Mouse (Mus musculus): ENCODE data around the gene Npr2. TPM values are rescaled to one million over a fixed set of nuclear protein-coding genes. Genes with fewer than 3 reads are reported as not detected.
A peak's percentile ranks its signal among the peaks of the same experiment; 100 is the strongest.

Gene Npr2
- polyA plus RNA-seq, 1 experiment from 2014 or later: 6.7 TPM

DNA sequence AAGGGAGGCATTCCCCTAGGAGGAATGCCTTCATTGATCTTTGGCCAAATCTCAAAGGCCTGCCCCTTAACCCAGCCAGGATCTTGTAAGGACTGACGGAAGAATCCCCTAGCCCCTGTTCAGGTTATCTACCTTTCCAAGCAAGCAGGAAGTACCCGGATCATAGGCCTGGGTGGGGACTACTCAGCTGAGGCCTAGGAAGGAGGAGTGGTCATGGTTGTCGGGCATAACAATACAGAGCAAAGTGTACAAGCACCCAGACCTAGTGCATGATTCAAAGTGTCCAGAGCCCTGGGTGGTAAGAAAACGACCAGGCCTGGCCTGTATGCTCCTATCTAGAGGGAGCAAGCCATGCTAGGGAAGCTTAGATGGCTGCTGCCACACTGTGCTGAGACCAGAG lies 43.9 kb downstream of the Npr2 start:
- WGBS: 74% methylated on average over 4 of the region's 4 CpGs
- Histone ChIP-seq H3K27me3 (no peaks in the 10 kb centered on the region), H3K9me3 (replicated peaks) (no peaks in the 10 kb centered on the region), H3K9ac (no peak overlapping the region), H3K4me1 (replicated peaks) (peaks cover 8% of the 10 kb centered on the region), H3K27ac (no peak overlapping the region), H3K36me3 (peaks cover 6% of the 10 kb centered on the region; the same call in 1 of the 2 replicates), H3K4me2 (no peak overlapping the region), H3K4me3 (no peak overlapping the region)
- no peak for ATAC-seq (replicated peaks; ENCODE audit: insufficient number of reproducible peaks, insufficient read depth, low FRiP score, low read depth)

DNA sequence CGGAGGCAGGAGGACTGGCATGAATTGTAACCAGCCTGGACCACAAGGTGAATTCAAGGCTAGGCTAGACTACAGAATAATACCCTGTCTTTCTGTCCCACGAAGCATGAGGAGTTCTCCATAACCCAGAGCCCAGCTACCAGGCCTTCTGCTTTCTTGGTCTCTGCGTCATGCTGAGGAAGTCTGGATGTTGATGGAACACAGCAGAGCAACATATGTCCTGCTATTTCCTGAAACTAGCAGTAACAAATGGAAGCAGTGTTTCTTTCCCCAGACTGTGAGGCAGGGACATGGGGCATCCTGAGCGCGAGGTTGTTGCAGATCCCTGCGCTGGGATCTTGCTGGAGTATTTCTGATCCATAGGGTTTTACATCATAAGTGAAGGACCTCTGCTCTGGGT lies 46.8 kb downstream of the Npr2 start:
- H3K4me2 ChIP-seq: no peak overlapping the region
- H3K27ac ChIP-seq: no peak overlapping the region
- peaks cover 6% of the 10 kb centered on the region; the same call in 1 of the 2 replicates for H3K36me3 ChIP-seq
- WGBS: 85% methylated on average over 6 of the region's 6 CpGs
- no peaks in the 10 kb centered on the region for H3K27me3 ChIP-seq
- H3K4me3 ChIP-seq: no peak overlapping the region
- no peaks in the 10 kb centered on the region for H3K9me3 ChIP-seq (replicated peaks)
- H3K9ac ChIP-seq: no peak overlapping the region
- no peak for ATAC-seq (replicated peaks; ENCODE audit: insufficient number of reproducible peaks, insufficient read depth, low FRiP score, low read depth)
- no peaks in the 10 kb centered on the region for H3K4me1 ChIP-seq (replicated peaks)

DNA sequence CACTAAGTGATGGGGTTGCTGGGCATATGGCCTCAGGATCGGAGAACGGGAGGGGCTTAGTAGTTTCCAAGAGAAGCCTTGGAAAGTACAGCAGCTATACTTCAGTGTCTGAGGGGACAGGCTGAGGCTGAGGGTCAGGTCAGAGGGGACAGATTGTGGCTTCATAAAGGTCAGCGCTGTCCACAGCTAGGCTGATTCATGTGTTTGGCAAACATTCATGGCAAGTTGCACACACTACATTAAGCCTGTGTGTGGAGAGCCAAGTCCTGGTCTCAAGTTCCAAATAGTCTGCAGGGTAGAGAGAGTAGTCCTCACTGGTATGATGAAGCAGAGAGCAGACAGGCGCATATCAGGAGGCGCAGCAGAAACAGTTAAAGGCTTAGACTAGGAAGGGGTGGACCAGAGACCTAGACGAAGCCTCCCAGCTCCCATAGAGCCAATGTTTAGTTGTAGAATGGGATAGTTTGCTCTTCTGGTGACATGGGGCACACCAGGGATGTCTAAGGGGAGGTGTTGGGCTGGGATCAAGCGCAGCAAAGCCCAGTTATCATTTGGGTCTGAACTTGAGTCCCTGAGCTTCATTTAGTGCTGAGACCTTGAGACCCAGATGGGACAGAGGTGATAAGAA lies 47.8 kb downstream of the Npr2 start:
- Histone ChIP-seq H3K9ac (no peak overlapping the region), H3K9me3 (replicated peaks) (no peaks in the 10 kb centered on the region), H3K4me3 (no peak overlapping the region), H3K27ac (no peak overlapping the region), H3K4me2 (no peak overlapping the region), H3K4me1 (replicated peaks) (no peaks in the 10 kb centered on the region), H3K27me3 (no peaks in the 10 kb centered on the region), H3K36me3 (peaks cover 3% of the 10 kb centered on the region; the same call in 1 of the 2 replicates)
- ATAC-seq (replicated peaks; ENCODE audit: insufficient number of reproducible peaks, insufficient read depth, low FRiP score, low read depth): no peak
- WGBS: 86% methylated on average over 7 of the region's 7 CpGs

DNA sequence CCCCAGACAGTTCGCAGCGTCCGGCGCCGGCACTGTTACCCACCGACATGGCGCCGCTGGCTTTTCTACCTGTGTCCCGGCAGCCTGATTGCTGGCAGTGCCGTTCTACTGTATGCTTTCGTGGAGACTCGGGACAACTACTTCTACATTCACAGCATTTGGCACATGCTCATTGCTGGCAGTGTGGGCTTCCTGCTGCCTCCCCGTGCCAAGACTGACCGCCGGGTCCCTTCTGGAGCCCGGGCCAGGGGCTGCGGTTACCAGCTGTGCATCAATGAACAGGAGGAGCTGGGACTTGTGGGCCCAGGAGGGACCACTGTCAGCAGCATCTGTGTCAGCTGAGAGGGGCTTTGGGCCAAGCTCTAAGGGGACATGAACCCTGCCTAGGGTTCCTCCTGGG lies 58.3 kb downstream of the Npr2 start:
- 95% methylated on average over 17 of the region's 17 CpGs for WGBS
- H3K36me3 ChIP-seq: no peaks in the 10 kb centered on the region
- no peaks in the 10 kb centered on the region for H3K27me3 ChIP-seq
- ATAC-seq (replicated peaks; ENCODE audit: insufficient number of reproducible peaks, insufficient read depth, low FRiP score, low read depth): no peak
- H3K4me3 ChIP-seq: no peak overlapping the region
- H3K4me2 ChIP-seq: no peak overlapping the region
- H3K9me3 ChIP-seq (replicated peaks): no peaks in the 10 kb centered on the region
- H3K4me1 ChIP-seq (replicated peaks): peaks cover 15% of the 10 kb centered on the region
- no peak overlapping the region for H3K9ac ChIP-seq
- H3K27ac ChIP-seq: no peak overlapping the region

DNA sequence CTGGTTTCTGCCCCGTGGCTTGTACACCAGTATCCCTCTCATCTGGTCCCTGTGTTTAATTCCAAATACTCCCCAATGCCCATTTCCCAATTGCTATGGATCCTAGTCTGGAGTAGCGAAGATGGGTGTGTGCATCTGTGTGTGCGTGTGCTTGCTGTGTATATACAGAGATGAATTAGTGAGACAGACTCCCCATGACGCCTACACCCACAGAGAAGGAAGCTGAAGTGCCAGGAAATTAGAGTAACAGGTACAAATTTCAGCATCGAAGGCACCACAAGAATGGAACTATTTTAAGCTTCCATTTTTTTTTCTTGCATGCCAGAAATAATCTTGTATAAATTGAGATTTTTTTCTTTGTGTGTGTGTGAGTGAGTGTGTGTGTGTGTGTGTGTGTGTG lies 59.3 kb downstream of the Npr2 start:
- 61% methylated on average over 5 of the region's 5 CpGs for WGBS
- Histone ChIP-seq H3K9ac (no peak overlapping the region), H3K9me3 (replicated peaks) (no peaks in the 10 kb centered on the region), H3K27ac (no peak overlapping the region), H3K36me3 (no peaks in the 10 kb centered on the region), H3K4me3 (no peak overlapping the region), H3K4me2 (no peak overlapping the region), H3K4me1 (replicated peaks) (peaks cover 25% of the 10 kb centered on the region), H3K27me3 (no peaks in the 10 kb centered on the region)
- ATAC-seq (replicated peaks; ENCODE audit: insufficient number of reproducible peaks, insufficient read depth, low FRiP score, low read depth): no peak

DNA sequence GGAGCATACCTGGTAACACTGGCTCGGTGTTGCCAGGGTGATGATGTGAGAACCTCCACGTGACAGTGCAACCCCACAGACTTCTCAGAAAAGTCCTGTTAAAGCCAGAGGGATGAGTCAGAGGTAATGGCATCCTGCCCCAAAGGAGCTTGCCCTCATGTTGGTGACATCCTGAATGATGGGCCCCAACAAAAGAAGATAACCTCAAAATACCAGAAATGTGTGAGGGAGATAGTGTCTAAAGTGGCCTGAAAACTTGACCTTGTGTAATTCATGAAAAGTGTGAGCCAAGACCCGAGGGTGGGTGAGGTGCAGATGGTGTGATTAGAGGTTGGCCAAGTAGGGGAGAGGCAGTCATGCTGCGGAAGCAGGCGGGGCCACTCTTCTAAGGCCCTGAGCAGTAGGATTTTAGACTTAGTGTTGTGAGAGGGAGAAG lies 62.1 kb downstream of the Npr2 start:
- no peak overlapping the region for H3K4me2 ChIP-seq
- H3K36me3 ChIP-seq: no peaks in the 10 kb centered on the region
- ATAC-seq (replicated peaks; ENCODE audit: insufficient number of reproducible peaks, insufficient read depth, low FRiP score, low read depth): no peak; the same call in 1 of the 2 replicates
- H3K4me1 ChIP-seq (replicated peaks): peaks cover 27% of the 10 kb centered on the region
- no peak overlapping the region for H3K4me3 ChIP-seq
- H3K9me3 ChIP-seq (replicated peaks): no peaks in the 10 kb centered on the region
- no peak overlapping the region for H3K9ac ChIP-seq
- no peak overlapping the region for H3K27ac ChIP-seq
- WGBS: 42% methylated on average over 5 of the region's 5 CpGs
- no peaks in the 10 kb centered on the region for H3K27me3 ChIP-seq

DNA sequence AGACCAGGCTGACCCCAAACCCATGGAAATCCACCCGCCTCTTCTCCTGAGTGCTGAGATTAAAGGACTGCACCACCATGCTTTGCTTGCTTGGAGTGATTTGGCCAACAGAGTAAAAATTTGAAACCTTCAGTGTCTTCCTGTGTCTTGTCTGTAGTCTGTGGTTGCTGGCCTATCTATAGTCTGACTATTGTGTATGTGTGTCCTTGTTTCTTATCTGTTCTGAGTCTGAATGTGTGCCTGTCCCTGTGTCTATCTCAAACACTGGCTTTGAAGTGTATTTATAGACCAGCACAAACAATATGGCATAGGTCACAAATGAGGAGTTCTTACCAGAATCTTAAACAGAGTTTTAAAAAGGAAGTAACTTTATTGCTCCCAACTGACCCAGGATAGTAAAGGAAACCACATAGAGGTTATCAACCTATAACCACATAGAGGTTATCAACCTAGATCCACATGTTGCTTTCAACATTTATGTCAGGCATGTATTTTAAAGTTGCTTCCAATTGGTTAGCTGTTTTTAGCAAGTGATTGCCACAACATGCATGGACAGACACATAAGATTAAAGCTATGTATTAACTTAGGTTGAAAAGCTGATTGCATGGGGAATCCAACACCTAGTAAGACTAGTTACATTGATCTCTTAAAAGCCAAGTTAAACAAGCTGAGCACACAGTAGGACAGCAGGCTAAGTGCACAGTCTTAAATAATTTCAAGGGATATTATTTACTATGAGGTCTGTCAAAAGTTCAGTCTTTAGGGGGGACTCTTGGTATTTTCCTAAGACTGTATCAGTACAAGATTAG lies 62.9 kb downstream of the Npr2 start:
- Histone ChIP-seq H3K27ac (peak overlapping the region; percentile 49; the same call in 1 of the 2 replicates), H3K36me3 (no peaks in the 10 kb centered on the region), H3K4me3 (no peak overlapping the region), H3K4me1 (replicated peaks) (peaks cover 27% of the 10 kb centered on the region), H3K27me3 (no peaks in the 10 kb centered on the region), H3K9ac (no peak overlapping the region), H3K4me2 (no peak overlapping the region), H3K9me3 (replicated peaks) (no peaks in the 10 kb centered on the region)
- 81% methylated on average over 1 of the region's 1 CpGs for WGBS
- no peak for ATAC-seq (replicated peaks; ENCODE audit: insufficient number of reproducible peaks, insufficient read depth, low FRiP score, low read depth)

DNA sequence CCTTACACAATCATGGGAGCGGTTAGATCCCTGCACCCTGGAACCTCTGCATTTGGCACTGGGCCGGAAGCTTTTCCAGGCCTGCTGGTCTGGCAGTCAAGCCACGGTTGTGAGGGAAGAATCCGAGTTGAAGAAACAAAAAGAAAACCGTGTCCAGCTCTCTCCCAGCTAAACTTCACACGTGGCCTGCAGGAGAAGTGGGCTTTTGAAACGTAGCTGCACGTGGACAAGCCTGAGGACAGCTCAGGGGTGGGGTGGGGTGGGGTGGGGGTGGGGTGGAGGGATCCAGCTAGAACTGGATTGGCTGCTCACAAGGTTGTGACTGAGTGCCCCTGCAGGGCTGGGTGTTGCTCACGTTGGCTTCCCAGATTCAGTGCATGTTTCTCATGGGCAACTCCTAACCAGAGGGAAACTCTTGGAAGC lies 63.5 kb downstream of the Npr2 start:
- WGBS: 13% methylated on average over 9 of the region's 9 CpGs

DNA sequence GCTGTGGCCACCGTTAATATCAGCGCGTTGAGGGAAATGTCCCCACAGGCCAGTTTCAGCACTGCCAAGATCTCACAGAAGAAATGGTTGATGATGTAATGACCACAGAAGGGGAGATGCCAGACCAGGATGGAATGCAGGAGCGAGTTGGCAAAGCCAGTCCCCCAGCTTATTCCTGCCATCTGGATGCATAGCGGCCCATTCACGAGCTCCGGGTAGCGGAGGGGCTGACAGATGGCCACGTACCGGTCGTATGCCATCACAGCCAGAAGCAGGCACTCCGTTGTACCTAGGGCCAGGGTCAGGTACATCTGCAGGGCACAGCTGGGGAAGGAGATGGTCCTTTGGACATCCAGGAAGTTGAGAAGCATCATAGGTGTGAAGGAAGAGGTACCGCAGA lies 64.8 kb downstream of the Npr2 start:
- H3K4me3 ChIP-seq: no peak overlapping the region
- H3K9ac ChIP-seq: no peak overlapping the region
- H3K4me1 ChIP-seq (replicated peaks): peaks cover 27% of the 10 kb centered on the region
- 86% methylated on average over 13 of the region's 13 CpGs for WGBS
- no peaks in the 10 kb centered on the region for H3K27me3 ChIP-seq
- no peak for ATAC-seq (replicated peaks; ENCODE audit: insufficient number of reproducible peaks, insufficient read depth, low FRiP score, low read depth)
- no peak overlapping the region for H3K27ac ChIP-seq
- no peak overlapping the region for H3K4me2 ChIP-seq
- H3K9me3 ChIP-seq (replicated peaks): no peaks in the 10 kb centered on the region
- no peaks in the 10 kb centered on the region for H3K36me3 ChIP-seq

More for the DNA sequence above, 63.5 kb downstream of the Npr2 start:
- H3K4me3 ChIP-seq: no peak overlapping the region
- H3K27me3 ChIP-seq: no peaks in the 10 kb centered on the region
- no peak overlapping the region for H3K9ac ChIP-seq
- H3K4me2 ChIP-seq: no peak overlapping the region
- peak overlapping the region; percentile 49; the same call in 1 of the 2 replicates for H3K27ac ChIP-seq
- ATAC-seq (replicated peaks; ENCODE audit: insufficient number of reproducible peaks, insufficient read depth, low FRiP score, low read depth): no peak
- no peaks in the 10 kb centered on the region for H3K9me3 ChIP-seq (replicated peaks)
- H3K4me1 ChIP-seq (replicated peaks): peaks cover 27% of the 10 kb centered on the region
- H3K36me3 ChIP-seq: no peaks in the 10 kb centered on the region

DNA sequence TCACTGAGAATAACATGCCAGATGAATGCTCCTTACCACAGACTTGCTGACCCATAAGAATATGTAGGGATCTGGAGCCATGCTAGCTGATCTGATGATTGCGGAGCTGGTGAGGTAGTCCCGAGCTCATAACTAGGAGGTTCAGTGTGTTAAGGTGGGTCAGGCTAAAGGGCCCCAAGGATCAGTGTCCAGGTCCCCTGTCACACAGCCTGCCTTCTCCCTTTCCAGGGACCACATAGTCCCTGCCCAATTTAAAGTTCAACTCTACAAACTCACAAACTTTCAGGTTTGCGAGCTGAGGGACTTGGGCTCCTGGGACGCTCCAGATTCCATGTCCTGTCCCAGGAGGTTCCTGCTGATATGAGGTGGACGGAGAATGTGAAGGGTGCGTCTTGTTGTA lies 69.0 kb downstream of the Npr2 start, which contains the start of gene Olfr70:
Gene Olfr70 (minus strand): TSS at position 101 of the 400 bp plus-strand sequence.
- 82% methylated on average over 6 of the region's 6 CpGs for WGBS
- H3K4me3 ChIP-seq: no peak within 1 kb of the TSS

More for the DNA sequence above, 69.0 kb downstream of the Npr2 start, which contains the start of gene Olfr70:
- Histone ChIP-seq H3K9me3 (replicated peaks) (no peaks in the 10 kb centered on the region), H3K36me3 (no peaks in the 10 kb centered on the region), H3K9ac (no peak within 1 kb of the TSS), H3K27me3 (no peaks in the 10 kb centered on the region), H3K27ac (no peak within 1 kb of the TSS), H3K4me1 (replicated peaks) (peaks cover 5% of the 10 kb centered on the region), H3K4me2 (no peak within 1 kb of the TSS)
- ATAC-seq (replicated peaks; ENCODE audit: insufficient number of reproducible peaks, insufficient read depth, low FRiP score, low read depth): no peak

Measured in heart, embryonic 15.5 days (tissue).